Mouse (Mus musculus) liver, adult 2 months (tissue): ENCODE measurements at regions not wholly inside any gene's neighbourhood (a gene's known extent, or its start where the extent isn't known, plus 50 kb on each side); places are given as distances from the start of the nearest gene placed in this dataset.

Experiments used
- CTCF ChIP-seq: fragments of 200-500 bp; IDR thresholded peaks from 2 replicates; pipeline ENCODE4 v1.5.1; 2011; ENCODE audit warnings: low read depth, low read length, control low read depth
- POLR2A ChIP-seq: fragments of 200-500 bp; IDR thresholded peaks from 2 replicates; pipeline ENCODE4 v1.6.1; 2011; ENCODE audit warnings: low read length, control low read depth; ENCODE audit not compliant: insufficient read depth; ENCODE audit errors: extremely low read depth

DNA sequence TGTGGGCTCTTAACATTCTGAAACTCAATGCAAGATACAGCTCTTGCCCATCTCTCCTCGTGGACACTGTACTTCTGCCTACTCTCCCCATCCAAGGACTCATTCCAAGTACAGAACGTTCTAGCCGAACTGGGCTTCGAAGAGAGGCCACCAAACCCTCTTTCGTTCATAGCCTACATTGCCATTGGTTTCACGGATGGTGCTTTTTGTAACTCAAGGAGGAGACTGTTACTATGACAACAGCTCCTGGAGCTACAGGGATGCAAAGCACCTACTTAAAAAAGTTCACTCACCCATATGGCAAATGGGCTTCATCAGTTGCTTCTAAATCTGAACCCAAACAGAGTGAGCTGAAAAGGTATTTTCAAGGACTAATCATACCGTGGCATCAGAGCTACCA lies 120.4 kb upstream of the Selenok start:
- TF ChIP-seq CTCF (no peak), POLR2A (no peak)
